Mouse (Mus musculus): Measurements from ENCODE around the gene Pex19. TPM values are rescaled to one million over a fixed set of nuclear protein-coding genes. Genes with fewer than 3 reads are reported as not detected.

The Pex19 gene
- 100 to 1,000 TPM; 112 to 147 TPM for total RNA-seq (2021)
- long read RNA-seq, experiment 1, transcript Pex19-201 (8 exons, 1,917 nt) = major isoform, 129 of 167 reads
- long read RNA-seq, experiment 1, partial matches to known transcripts = 10 of 167 reads
- long read RNA-seq, experiment 1, other reads (novel, unspliced or antisense) = 25 of 167 reads
- long read RNA-seq, experiment 2, transcript Pex19-201 (8 exons, 1,917 nt) = major isoform, 48 of 69 reads
- long read RNA-seq, experiment 2, partial matches to known transcripts = 6 of 69 reads
- long read RNA-seq, experiment 2, other reads (novel, unspliced or antisense) = 14 of 69 reads

- peak; percentile 86 to 89 for DNase-seq
Observed at GRCm38 (mm10) chr1:172126376-172127347, at the start of gene Pex19. TSS of gene Pex19 (plus strand) at chr1:172126755.

DNA sequence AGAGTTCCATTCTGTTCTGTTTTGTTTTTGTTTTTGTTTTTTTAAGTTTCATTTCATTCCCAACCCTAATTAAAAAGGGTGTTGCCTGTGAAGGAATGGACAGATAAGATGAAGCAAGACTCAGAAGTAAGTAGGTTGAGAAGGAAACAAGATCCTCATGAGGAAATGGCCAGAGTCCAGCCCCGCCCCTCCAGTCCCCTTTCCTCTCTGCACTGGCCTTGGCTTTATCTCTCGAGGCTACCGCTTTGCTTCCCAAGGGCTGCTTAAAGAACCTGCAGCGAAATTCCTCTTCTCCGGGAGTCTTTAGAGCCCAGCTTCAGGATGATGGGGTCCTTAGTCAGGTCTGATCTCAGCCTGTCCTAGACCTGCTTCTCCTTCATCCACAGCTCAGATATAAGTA is 48.6 kb upstream of the Pex19 start:
- DNase-seq = peak; percentile 57 to 69

GRCm38 (mm10) chr1:172082101-172082898 is 44.3 kb upstream of the Pex19 start, which contains the start of the genes Copa and Ncstn:
TSS of gene Copa (plus strand) at chr1:172082529.
TSS of gene Ncstn (minus strand) at chr1:172082795.
- peak; percentile 94 to 95 for DNase-seq

DNA sequence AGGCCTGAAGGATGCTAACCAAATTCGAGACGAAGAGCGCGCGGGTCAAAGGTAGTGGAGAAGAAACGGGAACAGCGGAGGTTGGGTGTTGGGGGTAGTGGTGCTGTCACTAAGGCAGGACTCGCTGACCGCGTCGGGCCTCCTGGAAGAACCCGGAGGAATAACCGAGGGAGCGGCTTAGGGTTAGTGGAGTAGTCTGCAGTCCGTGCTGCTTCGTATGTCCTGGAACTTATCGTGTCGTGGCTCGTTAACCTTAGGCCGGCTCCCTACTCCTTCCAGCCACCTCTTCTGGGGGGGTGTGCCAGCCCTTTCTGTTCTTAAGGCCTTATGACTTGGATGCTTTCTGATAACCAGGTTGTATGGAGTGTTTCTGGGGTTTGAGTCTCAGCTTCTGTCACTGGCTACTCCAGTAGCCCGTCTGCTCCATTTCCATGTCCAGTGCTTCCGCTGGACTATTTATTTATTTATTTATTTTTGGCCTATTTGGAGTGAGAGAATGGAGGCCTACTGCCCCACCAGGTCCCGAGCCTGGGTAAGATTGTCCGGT is 43.6 kb upstream of the Pex19 start:
- no peak for DNase-seq

GRCm38 (mm10) chr1:172093522-172093921 is 33.0 kb upstream of the Pex19 start:
- no peak for DNase-seq

GRCm38 (mm10) chr1:172094295-172094694 is 32.3 kb upstream of the Pex19 start:
- DNase-seq = no peak

GRCm38 (mm10) chr1:172095202-172095601 is 31.4 kb upstream of the Pex19 start:
- DNase-seq = no peak

GRCm38 (mm10) chr1:172099325-172100033 is 27.1 kb upstream of the Pex19 start:
- peak; percentile 48 to 61 for DNase-seq

DNA sequence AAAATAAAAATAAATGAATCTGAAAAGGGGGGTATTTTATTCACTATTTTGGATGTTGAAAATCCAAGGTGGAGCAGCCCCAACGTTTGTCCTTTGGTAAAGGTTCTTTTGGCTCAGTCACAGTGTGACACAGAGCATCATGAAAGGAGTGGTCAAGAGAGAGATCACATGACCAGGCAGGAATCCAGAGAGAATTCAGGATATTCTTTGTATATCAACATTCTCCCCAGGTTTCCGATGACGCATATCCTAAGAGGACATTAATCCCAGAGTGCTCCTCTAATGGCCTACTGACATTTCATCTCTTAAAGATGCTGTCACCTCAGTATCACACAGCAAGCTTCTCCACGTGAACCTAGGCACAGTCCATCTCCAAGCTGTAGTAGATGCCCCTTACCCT is 22.9 kb upstream of the Pex19 start:
- DNase-seq = no peak

DNA sequence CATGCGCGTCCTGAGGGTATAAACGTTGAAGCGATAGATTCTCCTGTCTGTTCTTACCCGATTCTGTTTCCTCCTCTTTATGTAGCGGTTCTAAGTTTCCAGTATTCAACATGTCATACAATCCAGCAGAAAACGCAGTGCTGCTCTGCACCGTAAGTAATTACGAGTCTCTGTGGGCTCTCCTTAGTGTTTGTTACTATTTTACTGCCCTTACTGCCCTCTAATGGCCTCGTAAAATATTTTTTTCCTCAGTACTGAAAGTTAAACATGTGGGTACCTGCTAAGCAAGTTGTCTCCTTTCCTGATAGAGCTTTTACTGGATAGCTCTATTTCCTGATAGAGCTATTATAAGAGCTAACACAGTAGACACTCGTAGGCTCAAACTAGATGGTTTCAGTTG is 21.5 kb upstream of the Pex19 start:
- no peak for DNase-seq

GRCm38 (mm10) chr1:172107777-172108477 is 18.6 kb upstream of the Pex19 start:
- no peak for DNase-seq

GRCm38 (mm10) chr1:172116948-172117347 is 9.6 kb upstream of the Pex19 start:
- no peak for DNase-seq

- no peak for DNase-seq
Observed at GRCm38 (mm10) chr1:172119100-172119499, 7.5 kb upstream of the Pex19 start.

DNA sequence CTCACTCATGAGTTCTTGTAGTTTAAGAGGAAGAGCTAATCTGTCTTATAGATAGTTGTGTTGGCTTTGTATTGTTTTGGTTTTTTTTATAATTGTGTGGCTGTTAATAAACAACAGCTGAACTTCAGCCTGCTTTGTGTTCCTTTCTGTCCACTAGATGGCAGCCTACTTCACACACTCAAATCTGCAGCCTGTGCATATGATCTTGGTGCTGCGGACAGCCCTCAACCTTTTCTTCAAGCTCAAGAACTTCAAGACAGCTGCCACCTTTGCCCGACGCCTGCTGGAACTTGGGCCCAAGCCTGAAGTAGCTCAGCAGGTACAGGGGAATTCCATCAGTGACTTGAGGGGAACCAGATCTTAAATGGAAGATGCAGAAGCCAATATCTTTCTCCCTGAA is 6.8 kb upstream of the Pex19 start:
- peak; percentile 12 to 59 for DNase-seq

- DNase-seq = no peak
Observed at GRCm38 (mm10) chr1:172122671-172123070, 3.9 kb upstream of the Pex19 start.

- DNase-seq = no peak
Observed at GRCm38 (mm10) chr1:172124572-172124971, 2.0 kb upstream of the Pex19 start.

DNA sequence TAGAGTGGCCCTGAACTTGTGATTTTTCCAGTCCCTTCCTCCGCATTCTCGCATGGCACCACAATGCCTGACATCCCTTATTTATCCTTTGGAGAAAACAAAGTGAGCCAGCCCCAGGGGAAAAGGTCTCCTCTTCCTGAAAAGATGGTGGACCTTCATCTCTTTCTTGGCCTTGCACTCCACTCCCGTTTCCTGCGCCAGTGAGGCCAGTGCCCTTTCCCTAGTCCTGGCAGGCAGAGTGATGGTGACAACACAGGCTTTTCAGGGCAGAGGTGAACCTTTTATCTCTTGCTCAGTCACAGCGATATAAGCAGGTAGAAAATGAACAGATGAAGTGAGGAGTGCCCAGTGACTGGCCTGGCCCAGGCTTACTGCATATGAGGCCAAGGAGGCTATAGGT is 932 bp downstream of the Pex19 start:
- DNase-seq = peak; percentile 40 to 48

- no peak for DNase-seq
Observed at GRCm38 (mm10) chr1:172128563-172128962, 2.0 kb downstream of the Pex19 start.

DNA sequence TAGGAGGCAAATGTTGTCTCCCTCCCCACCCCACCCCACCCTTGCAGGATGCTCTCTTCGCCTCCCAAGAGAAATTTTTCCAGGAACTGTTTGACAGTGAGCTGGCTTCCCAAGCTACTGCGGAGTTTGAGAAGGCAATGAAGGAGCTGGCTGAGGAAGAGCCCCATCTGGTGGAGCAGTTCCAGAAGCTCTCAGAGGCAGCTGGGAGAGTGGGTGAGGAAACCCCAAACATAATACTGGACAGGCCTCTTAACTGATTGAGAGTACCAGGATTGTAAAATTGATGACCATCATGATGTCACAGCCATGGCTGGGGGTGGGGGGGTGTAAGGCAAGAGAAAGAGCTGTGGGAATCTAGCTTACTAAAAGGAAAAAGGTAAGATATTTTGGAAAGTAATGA is 2.6 kb downstream of the Pex19 start:
- peak in 1 of 2 experiments; percentile 12 for DNase-seq

DNA sequence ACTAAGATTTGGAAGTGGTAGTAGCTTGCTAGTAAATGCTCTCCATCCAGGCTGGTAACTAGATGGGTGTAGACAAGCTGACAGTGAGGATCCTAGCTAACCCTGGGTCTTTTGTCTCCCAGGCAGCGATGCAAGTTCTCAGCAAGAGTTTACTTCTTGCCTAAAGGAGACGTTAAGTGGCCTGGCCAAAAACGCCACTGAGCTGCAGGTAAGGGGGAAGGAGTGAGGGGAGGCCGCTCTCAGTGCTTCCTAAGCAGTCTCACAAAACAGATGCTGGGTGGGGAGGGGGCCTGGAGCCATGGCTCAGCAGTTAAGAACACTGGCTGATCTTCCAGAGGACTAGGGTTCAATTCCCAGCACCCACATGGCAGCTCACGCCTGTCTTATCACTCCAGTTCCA is 3.2 kb downstream of the Pex19 start:
- no peak for DNase-seq

DNA sequence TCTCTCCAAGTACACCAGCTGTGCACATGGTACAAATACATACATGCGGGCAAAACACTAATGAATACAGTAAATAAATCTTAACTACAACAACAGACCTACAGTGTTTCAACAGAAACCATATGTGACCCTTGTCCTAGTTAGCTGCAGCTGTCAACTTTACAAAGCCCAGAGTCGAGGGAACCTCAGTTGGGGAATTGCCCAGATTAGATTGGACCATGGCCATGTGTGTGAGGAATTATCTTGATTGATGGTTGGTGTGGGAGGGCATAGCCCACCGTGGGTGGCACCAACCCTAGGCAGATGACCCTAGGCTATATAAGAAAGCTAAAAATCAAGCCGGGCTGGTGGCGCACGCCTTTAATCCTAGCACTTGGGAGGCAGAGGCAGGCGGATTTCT is 5.8 kb downstream of the Pex19 start:
- peak in 1 of 2 experiments; percentile 14 for DNase-seq
